Mouse (Mus musculus) heart, adult 2 months (tissue): Measurements from ENCODE around the gene Nanos2. TPM values are rescaled to one million over a fixed set of nuclear protein-coding genes. Genes with fewer than 3 reads are reported as not detected.

Experiments used
- DNase-seq, 2 experiments: peaks; one replicate each; pipeline ENCODE4 v3.0.0; 2021
- H3K27ac ChIP-seq: fragments of 200-600 bp; 2 replicates; pipeline ENCODE4 v1.8.1; 2022
- H3K27me3 ChIP-seq: fragments of 200-500 bp; 2 replicates; pipeline ENCODE4 v1.6.1; 2012; ENCODE audit warnings: mild to moderate bottlenecking, low read length, inconsistent platforms, mixed read lengths; ENCODE audit not compliant: control insufficient read depth, insufficient read depth
- H3K36me3 ChIP-seq: fragments of 200-500 bp; 2 replicates; pipeline ENCODE4 v1.6.1; 2012; ENCODE audit warnings: low read length, inconsistent platforms; ENCODE audit not compliant: control insufficient read depth, insufficient read depth
- H3K4me1 ChIP-seq: fragments of 200-500 bp; 2 replicates; pipeline ENCODE4 v1.6.1; 2011; ENCODE audit warnings: low read length; ENCODE audit not compliant: control insufficient read depth, insufficient read depth
- H3K4me3 ChIP-seq: fragments of 200-600 bp; 2 replicates; pipeline ENCODE4 v1.8.1; 2022
- H3K79me2 ChIP-seq: fragments of 200-500 bp; replicated peaks from 2 replicates; pipeline ENCODE4 v1.6.1; 2012; ENCODE audit warnings: mild to moderate bottlenecking, inconsistent platforms, low read length, moderate library complexity, mixed read lengths; ENCODE audit not compliant: control insufficient read depth, insufficient read depth
- H3K9ac ChIP-seq: fragments of 200-500 bp; 2 replicates; pipeline ENCODE4 v1.6.1; 2012; ENCODE audit warnings: low read depth, mild to moderate bottlenecking, control low read depth, inconsistent platforms, low read length, mixed read lengths
- CTCF ChIP-seq: fragments of 200-600 bp; IDR thresholded peaks from 2 replicates; pipeline ENCODE4 v1.8.1; 2022; ENCODE audit warnings: antibody characterized with exemption, mild to moderate bottlenecking, moderate library complexity
- EP300 ChIP-seq: fragments of 200-500 bp; IDR thresholded peaks from 2 replicates; pipeline ENCODE4 v1.6.1; 2011; ENCODE audit warnings: low read depth, low read length, control low read depth; ENCODE audit not compliant: insufficient read depth
- POLR2A ChIP-seq: fragments of 200-500 bp; IDR thresholded peaks from 2 replicates; pipeline ENCODE4 v1.6.1; 2011; ENCODE audit warnings: mild to moderate bottlenecking, low read depth, low read length, control low read depth; ENCODE audit not compliant: insufficient read depth
- WGBS: fragments of 180-500 bp; shearing (Covaris S2); methylation state at CpG from one replicate; pipeline ENCODE4 v1.1.7; 2018; 5-methylcytosine and 5-hydroxymethylcytosine counted together
- intact Hi-C: fragments of 180-260 bp; cut with DNase I; formaldehyde crosslinking; loops from one replicate; pipeline ENCODE4 v1.15.1; 2025
- long read RNA-seq: library from polyadenylated mRNA; stranded (forward); transcript quantifications from one replicate; pipeline ENCODE4 v2.0.0, GENCODE M21; 2021
- polyA plus RNA-seq: library from polyadenylated mRNA; depleted of rRNA; stranded (reverse); fragments of >200 nt; gene quantifications from 2 replicates; pipeline ENCODE4 v1.2.3, GENCODE M21; 2012; rRNA removed
- total RNA-seq, 2 experiments: library from RNA; stranded (reverse); gene quantifications; 2 replicates each; pipeline ENCODE4 v1.2.3; 2021

Nanos2 gene
- not detected for total RNA-seq
- polyA plus RNA-seq = 0.08 TPM in 1 of 2 replicates, not detected in the other
- long read RNA-seq = 0 reads

DNA sequence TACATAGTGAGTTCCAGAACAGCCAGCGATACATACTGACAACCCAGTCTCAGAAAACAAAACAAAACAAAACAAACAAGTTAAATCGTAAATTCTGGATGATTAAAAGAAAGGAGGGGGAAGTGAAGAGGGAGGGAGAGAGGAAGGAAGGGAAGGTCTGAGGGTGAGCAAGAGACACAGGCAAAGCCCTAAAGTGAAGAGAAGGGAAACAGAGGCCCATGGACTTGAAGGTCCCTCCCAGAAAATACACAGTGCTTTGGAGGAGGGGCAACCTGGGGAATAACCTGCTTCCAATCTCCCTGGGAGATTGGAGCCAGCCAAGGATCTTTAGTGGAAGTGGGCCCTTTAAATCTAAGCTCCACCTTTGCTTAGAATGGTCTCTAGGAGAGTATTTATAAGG is at the start of gene Nanos2:
TSS of gene Nanos2 (plus strand) at position 301 of the 400 bp plus-strand sequence.
- no peak for TF ChIP-seq CTCF
- no peak for TF ChIP-seq EP300
- TF ChIP-seq POLR2A = no peak
- no peak within 1 kb of the TSS for H3K9ac ChIP-seq
- 52% methylated on average over 2 of the region's 2 CpGs for WGBS
- H3K27me3 ChIP-seq = no peaks in the 10 kb centered on the region; the same call in 1 of the 2 replicates
- H3K27ac ChIP-seq = no peak within 1 kb of the TSS
- no peaks in the 10 kb centered on the region for H3K4me1 ChIP-seq
- H3K79me2 ChIP-seq = no peaks in the 10 kb centered on the region
- H3K36me3 ChIP-seq = no peaks in the 10 kb centered on the region
- DNase-seq = no peak
- intact Hi-C loops = no loop called here
- no peak within 1 kb of the TSS for H3K4me3 ChIP-seq

DNA sequence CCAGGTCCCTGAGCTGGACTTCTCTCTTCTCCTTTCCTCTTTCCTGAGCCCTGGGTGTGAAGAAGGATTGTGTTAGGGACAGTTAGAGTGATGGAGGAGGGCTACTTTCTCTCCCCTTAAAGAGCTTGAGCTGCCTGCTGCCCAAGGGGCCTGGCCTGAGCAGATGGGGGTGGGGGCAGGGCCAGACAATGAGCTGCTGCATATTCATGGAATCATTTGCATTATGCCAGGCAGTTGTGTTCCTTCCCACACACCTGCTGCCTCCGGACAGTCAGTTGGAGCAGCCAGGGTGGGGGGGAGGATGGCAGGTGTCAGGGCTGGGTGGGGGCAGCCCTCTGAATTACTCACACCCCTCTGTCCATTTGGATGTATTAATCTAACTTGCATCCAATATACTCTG is 44.8 kb upstream of the Nanos2 start:
- WGBS = 26% methylated on average over 1 of the region's 1 CpGs
- Histone ChIP-seq H3K79me2 (no peaks in the 10 kb centered on the region), H3K36me3 (peaks cover 2% of the 10 kb centered on the region), H3K4me3 (no peak overlapping the region), H3K27me3 (no peaks in the 10 kb centered on the region), H3K27ac (no peak overlapping the region), H3K4me1 (peaks cover 11% of the 10 kb centered on the region), H3K9ac (no peak overlapping the region)
- no peak for DNase-seq
- intact Hi-C loops = loop anchor here (1.0 kb wide), 1 partner anchor 37 kb away; no protein-coding TSS in a partner anchor
- TF ChIP-seq POLR2A (no peak), CTCF (no peak), EP300 (no peak)

DNA sequence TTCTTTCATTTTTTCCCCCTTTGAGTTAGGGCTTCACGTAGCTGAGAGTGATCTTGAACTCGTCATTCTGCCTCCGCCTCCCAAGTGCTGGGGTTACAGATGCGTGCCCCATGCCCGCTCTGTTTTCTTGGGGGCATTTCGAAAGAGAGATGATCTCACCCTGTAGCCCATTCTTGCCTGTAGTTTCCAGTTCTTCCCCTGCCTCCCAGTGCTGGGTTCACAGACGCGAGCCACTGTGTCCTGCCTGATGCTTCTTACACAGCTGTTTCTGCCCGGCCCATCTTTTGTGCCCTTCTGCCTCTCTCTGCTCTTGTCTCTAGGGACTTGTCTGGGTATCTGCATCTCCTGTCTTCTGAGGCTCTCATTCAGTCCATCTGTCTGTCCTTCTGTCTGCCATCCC is 44.4 kb upstream of the Nanos2 start:
- Histone ChIP-seq H3K27me3 (no peaks in the 10 kb centered on the region), H3K27ac (no peak overlapping the region), H3K4me1 (peaks cover 14% of the 10 kb centered on the region), H3K79me2 (no peaks in the 10 kb centered on the region), H3K36me3 (peaks cover 5% of the 10 kb centered on the region), H3K9ac (no peak overlapping the region), H3K4me3 (no peak overlapping the region)
- 67% methylated on average over 9 of the region's 9 CpGs for WGBS
- no peak for DNase-seq
- intact Hi-C loops = loop anchor here (1.0 kb wide), 1 partner anchor 36 kb away; no protein-coding TSS in a partner anchor
- no peak for TF ChIP-seq EP300
- TF ChIP-seq POLR2A = no peak

DNA sequence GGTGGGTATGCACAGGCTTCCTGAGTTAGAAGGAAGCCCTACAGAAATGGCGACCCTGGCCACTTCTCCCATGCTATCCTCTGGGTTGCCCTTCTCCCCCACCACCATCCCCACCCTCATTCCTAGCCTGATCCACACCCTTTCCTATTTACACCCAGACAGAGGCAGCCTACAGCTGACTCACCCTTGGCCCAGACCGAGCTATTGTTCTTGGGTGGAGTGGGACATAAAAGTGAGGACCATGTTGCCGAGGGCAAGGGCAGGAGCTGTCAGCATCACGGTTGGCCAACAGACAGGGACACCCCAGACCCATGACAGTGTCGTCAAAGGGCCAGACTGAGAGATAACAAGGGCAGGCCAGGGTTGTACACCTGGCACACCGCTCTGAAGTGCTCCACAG is 39.0 kb upstream of the Nanos2 start:
- Histone ChIP-seq H3K9ac (no peak overlapping the region), H3K27me3 (no peaks in the 10 kb centered on the region), H3K4me1 (peaks cover 9% of the 10 kb centered on the region), H3K79me2 (no peaks in the 10 kb centered on the region), H3K27ac (peak overlapping the region; percentile 90), H3K4me3 (peak overlapping the region; percentile 1; the same call in 1 of the 2 replicates), H3K36me3 (peaks cover 3% of the 10 kb centered on the region)
- WGBS = 24% methylated on average over 6 of the region's 6 CpGs
- peak; percentile 97 for TF ChIP-seq EP300
- TF ChIP-seq CTCF = no peak
- TF ChIP-seq POLR2A = peak; percentile 49; the same call in 1 of the 2 replicates
- peak; percentile 68 to 84 for DNase-seq
- intact Hi-C loops = loop anchor here (1.0 kb wide), 1 partner anchor 20 kb away; no protein-coding TSS in a partner anchor

DNA sequence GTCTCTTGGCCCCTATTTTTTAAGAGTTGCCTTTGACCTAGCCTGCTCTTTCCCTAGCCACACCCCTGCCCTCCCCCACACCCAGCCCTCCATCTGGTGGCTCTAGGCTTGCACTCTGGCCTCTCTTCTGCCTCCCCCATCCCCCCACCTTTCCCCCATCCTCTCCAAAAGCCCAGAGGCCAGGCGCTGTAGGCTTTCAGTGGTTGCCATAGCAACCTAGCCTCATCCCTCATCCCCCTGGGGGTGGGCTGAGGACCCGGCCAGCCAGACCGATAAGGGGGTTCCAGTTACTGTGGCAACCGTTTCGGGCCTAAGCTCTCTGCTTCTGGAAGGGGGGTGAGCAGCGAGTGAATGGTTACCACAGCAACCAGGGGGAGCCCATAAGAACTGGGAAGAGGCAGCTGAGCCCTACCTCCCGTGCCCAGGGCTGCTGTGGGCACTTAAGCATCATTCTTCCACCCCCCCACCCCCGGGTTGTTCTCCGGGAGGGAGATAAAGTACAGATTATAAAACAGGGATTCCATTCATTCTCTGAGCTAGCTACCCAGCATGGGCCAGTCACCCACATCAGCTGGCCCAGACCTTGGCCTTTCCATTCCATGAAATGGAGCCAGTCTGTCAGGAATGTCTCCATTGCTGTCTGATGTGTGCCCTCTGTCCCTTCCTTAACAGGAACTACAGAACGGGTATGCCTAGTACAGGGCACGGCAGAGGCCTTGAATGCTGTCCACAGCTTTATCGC is 37.2 kb upstream of the Nanos2 start:
- Histone ChIP-seq H3K27me3 (no peaks in the 10 kb centered on the region), H3K9ac (no peak overlapping the region), H3K4me1 (peaks cover 9% of the 10 kb centered on the region), H3K27ac (peak overlapping the region; percentile 90), H3K79me2 (no peaks in the 10 kb centered on the region), H3K4me3 (no peak overlapping the region), H3K36me3 (peaks cover 3% of the 10 kb centered on the region)
- DNase-seq = no peak
- WGBS = 29% methylated on average over 12 of the region's 12 CpGs
- no peak for TF ChIP-seq POLR2A
- no peak for TF ChIP-seq EP300
- no peak for TF ChIP-seq CTCF
- intact Hi-C loops = no loop called here

DNA sequence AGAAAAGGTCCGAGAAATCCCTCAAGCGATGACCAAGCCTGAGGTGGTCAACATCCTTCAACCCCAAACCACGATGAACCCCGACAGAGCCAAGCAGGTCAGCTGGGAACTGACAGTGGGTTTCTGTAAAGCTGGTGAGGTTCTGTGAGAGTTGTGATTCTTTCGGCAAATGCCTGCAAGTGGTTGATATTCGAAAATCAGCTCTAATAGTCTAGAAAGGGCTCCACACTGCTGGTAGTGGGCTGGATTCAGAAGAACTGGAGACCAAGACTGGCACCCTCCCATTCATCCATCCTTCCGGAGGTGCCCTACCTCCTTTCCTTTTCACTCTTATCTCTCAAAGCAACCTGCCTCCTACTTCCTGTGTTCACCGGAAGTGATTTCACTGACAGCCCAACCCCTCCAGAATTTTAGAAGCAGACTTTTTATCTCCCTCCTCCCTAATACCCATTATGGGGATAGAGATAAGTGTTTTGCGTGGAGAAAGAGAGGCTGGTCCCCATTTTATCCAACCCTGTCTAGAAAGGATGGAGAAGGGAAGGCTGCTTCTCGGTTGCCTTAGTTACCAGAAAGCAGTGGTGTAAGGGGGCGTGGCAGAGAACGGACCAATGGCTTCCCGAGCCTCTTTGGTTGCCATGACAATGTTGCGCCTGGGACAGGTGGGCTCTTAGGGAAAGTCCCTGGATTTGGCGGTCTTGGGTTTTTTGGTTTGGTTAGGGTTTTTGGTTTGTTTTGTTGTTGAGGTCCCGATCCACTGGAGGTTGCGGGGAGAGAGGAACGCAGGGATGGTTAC is 36.5 kb upstream of the Nanos2 start:
- no peak overlapping the region for H3K9ac ChIP-seq
- no peak for DNase-seq
- TF ChIP-seq CTCF (no peak), POLR2A (no peak), EP300 (no peak)
- peak overlapping the region; percentile 52 for H3K27ac ChIP-seq
- intact Hi-C loops = no loop called here
- H3K4me1 ChIP-seq = peaks cover 9% of the 10 kb centered on the region
- no peaks in the 10 kb centered on the region; the same call in 1 of the 2 replicates for H3K79me2 ChIP-seq
- no peak overlapping the region for H3K4me3 ChIP-seq
- 31% methylated on average over 18 of the region's 18 CpGs for WGBS
- peaks cover 3% of the 10 kb centered on the region for H3K36me3 ChIP-seq
- H3K27me3 ChIP-seq = no peaks in the 10 kb centered on the region
